Mouse (Mus musculus) neural tube, embryonic 15.5 days (tissue): ENCODE data around the gene Ccdc40. TPM values are rescaled to one million over a fixed set of nuclear protein-coding genes. Genes with fewer than 3 reads are reported as not detected.

Source experiments
- ATAC-seq: fragments of 200-750 bp; cut with Nextera tagmentation; 2 replicates; pipeline ENCODE4 v1.8.0; 2017; ENCODE audit warnings: mild to moderate bottlenecking, moderate TSS enrichment, moderate library complexity; ENCODE audit not compliant: low FRiP score
- H3K27ac ChIP-seq: fragments of 300-500 bp; sonication (generic); replicated peaks from 2 replicates; pipeline ENCODE4 v1.5.1; 2015; ENCODE audit warnings: mild to moderate bottlenecking, inconsistent platforms
- H3K27me3 ChIP-seq: fragments of 300-500 bp; sonication (generic); replicated peaks from 2 replicates; pipeline ENCODE4 v1.6.1; 2015; ENCODE audit warnings: inconsistent platforms
- H3K36me3 ChIP-seq: fragments of 300-500 bp; sonication (generic); 2 replicates; pipeline ENCODE4 v1.6.1; 2015; ENCODE audit warnings: inconsistent platforms
- H3K4me1 ChIP-seq: fragments of 300-500 bp; sonication (generic); 2 replicates; pipeline ENCODE4 v1.6.1; 2015; ENCODE audit warnings: inconsistent platforms
- H3K4me2 ChIP-seq: fragments of 300-500 bp; sonication (generic); 2 replicates; pipeline ENCODE4 v1.6.1; 2015; ENCODE audit warnings: inconsistent platforms, mild to moderate bottlenecking, moderate library complexity
- H3K4me3 ChIP-seq: fragments of 300-500 bp; sonication (generic); replicated peaks from 2 replicates; pipeline ENCODE4 v1.5.1; 2015; ENCODE audit warnings: mild to moderate bottlenecking, inconsistent platforms
- H3K9ac ChIP-seq: fragments of 300-500 bp; sonication (generic); replicated peaks from 2 replicates; pipeline ENCODE4 v1.6.1; 2015; ENCODE audit warnings: mild to moderate bottlenecking, inconsistent platforms
- H3K9me3 ChIP-seq: fragments of 300-500 bp; sonication (generic); replicated peaks from 2 replicates; pipeline ENCODE4 v1.6.1; 2016; ENCODE audit warnings: inconsistent platforms
- WGBS: fragments of 180-500 bp; shearing (Covaris S2); methylation state at CpG from one replicate; pipeline ENCODE4 v1.1.7; 2015; ENCODE audit warnings: mixed read lengths; 5-methylcytosine and 5-hydroxymethylcytosine counted together
- polyA plus RNA-seq: library from polyadenylated mRNA; unstranded; fragments of >200 nt; fragmentation: Nextera tagmentation; extraction: Ambion mirVana; gene quantifications from 2 replicates; pipeline ENCODE4 v1.2.1, GENCODE M21; 2015

Gene Ccdc40
- polyA plus RNA-seq = 12.6 and 13.2 TPM in 2 replicates

- Histone ChIP-seq H3K36me3 (no peaks in the 10 kb centered on the region), H3K27ac (peak within 1 kb of the TSS; percentile 86), H3K4me1 (peaks cover 70% of the 10 kb centered on the region), H3K4me2 (peak within 1 kb of the TSS; percentile 99), H3K4me3 (peak within 1 kb of the TSS; percentile 81), H3K9ac (peak within 1 kb of the TSS; percentile 88), H3K27me3 (no peaks in the 10 kb centered on the region), H3K9me3 (no peaks in the 10 kb centered on the region)
- WGBS = under 1% methylated on average over 51 of the region's 66 CpGs
- ATAC-seq = peak; percentile 92
These were observed at the start of gene Ccdc40, which contains the start of gene Tbc1d16 for GRCm38 (mm10) chr11:119228091-119228781. Ccdc40 (plus strand) TSS chr11:119228572. Tbc1d16 (minus strand) TSS chr11:119228499.

DNA sequence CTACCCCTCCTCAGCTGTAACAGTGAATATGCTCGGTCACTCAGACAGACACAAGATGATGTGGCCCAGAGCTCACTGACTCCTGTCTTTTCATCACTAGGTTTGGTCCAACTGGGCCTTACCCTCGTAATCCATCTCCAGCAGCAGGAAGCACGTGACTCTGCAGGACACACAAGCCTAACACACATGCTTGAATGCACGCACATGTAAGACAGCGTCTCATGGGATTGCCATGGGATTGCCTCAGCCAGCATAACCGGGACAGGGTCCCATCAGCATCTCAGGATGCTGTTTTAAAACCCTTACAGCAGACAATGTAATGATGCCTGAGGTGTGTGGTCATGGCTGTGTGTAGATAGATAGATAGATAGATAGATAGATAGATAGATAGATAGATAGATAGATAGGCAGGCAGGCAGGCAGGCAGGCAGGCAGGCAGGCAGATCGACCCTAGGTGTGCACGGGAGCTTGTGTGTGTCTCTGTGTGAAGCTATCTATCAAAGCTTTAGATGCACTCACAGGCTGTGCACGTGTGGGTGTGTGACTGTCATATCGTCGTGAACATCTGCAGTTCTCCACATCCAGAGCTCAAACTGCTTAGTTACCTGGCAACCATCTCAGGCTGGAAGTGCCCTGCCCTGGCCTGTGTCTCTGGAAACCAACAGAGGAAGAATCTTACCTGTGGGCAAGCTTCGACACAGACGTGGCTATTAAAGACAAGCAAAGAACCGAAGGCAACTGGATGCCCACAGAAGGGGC, 47.4 kb upstream of the Ccdc40 start:
- 62% methylated on average over 14 of the region's 14 CpGs for WGBS
- H3K4me1 ChIP-seq = peaks cover 64% of the 10 kb centered on the region

GRCm38 (mm10) chr11:119181861-119182395, 46.4 kb upstream of the Ccdc40 start:
- Histone ChIP-seq H3K27me3 (no peaks in the 10 kb centered on the region), H3K9me3 (no peaks in the 10 kb centered on the region), H3K9ac (no peak overlapping the region), H3K4me2 (no peak overlapping the region), H3K36me3 (no peaks in the 10 kb centered on the region), H3K4me1 (peaks cover 56% of the 10 kb centered on the region), H3K4me3 (no peak overlapping the region), H3K27ac (no peak overlapping the region)
- WGBS = 75% methylated on average over 12 of the region's 12 CpGs
- ATAC-seq = no peak

More for the DNA sequence above, 47.4 kb upstream of the Ccdc40 start:
- no peak for ATAC-seq
- Histone ChIP-seq H3K4me3 (no peak overlapping the region), H3K36me3 (no peaks in the 10 kb centered on the region), H3K27me3 (no peaks in the 10 kb centered on the region), H3K27ac (no peak overlapping the region), H3K4me2 (no peak overlapping the region), H3K9ac (no peak overlapping the region), H3K9me3 (no peaks in the 10 kb centered on the region)

GRCm38 (mm10) chr11:119183684-119184310, 44.6 kb upstream of the Ccdc40 start:
- WGBS = 67% methylated on average over 15 of the region's 15 CpGs
- Histone ChIP-seq H3K27ac (no peak overlapping the region), H3K9ac (no peak overlapping the region), H3K27me3 (no peaks in the 10 kb centered on the region), H3K9me3 (no peaks in the 10 kb centered on the region), H3K4me2 (no peak overlapping the region), H3K4me3 (no peak overlapping the region), H3K4me1 (peaks cover 56% of the 10 kb centered on the region), H3K36me3 (no peaks in the 10 kb centered on the region)
- ATAC-seq = no peak

- WGBS = 69% methylated on average over 3 of the region's 3 CpGs
- no peaks in the 10 kb centered on the region for H3K36me3 ChIP-seq
- no peak for ATAC-seq
- H3K4me3 ChIP-seq = no peak overlapping the region
- H3K4me1 ChIP-seq = peaks cover 62% of the 10 kb centered on the region
- H3K9ac ChIP-seq = no peak overlapping the region
- no peak overlapping the region; the same call in 1 of the 2 replicates for H3K27ac ChIP-seq
- no peaks in the 10 kb centered on the region for H3K27me3 ChIP-seq
- H3K9me3 ChIP-seq = no peaks in the 10 kb centered on the region
- no peak overlapping the region for H3K4me2 ChIP-seq
These were observed 42.0 kb upstream of the Ccdc40 start for GRCm38 (mm10) chr11:119186381-119186780.

DNA sequence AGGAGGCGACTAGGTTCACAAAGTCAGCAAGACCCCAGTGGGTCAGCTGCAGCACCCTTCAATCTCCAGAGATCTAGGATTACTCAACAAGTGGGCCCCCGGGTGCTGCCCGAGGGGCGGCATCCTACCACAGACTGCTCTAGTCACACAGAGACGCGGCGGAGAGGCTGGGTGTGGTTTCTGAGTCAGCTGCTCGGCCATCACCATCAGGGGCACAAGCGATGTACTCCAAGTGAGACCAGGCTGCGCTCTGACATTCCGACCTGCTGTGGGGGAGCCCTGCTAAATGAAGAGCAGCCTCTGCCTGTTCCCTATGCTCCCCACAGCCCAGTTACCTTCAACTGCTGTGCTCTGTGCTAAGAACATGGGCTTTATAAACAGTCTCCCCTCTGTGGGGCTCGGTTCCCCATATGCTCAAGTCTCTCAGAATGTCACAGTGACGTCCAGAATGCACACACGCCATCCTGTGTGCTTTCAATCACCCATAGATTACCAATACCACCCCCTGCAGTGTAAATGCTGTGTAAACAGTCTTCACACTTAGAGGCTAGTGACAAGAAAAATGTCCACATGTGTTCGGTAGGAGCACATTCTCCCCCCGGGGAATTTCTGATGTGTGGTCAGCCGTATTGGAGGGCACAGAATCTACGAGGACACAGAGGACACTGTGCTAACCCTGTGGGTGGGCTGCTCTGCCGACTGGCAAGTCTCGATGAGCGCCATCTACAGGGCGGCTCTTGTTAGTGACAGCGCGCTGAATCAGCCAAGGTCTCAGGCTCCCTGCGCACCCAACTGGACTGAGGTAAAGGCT, 41.2 kb upstream of the Ccdc40 start:
- WGBS = 42% methylated on average over 25 of the region's 25 CpGs
- Histone ChIP-seq H3K4me1 (peaks cover 59% of the 10 kb centered on the region), H3K27ac (0 out of 2 replicates have a peak overlapping the region, but pooled peaks have one; percentile 7), H3K36me3 (no peaks in the 10 kb centered on the region), H3K9ac (no peak overlapping the region), H3K4me3 (no peak overlapping the region), H3K27me3 (no peaks in the 10 kb centered on the region), H3K9me3 (no peaks in the 10 kb centered on the region), H3K4me2 (no peak overlapping the region; the same call in 1 of the 2 replicates)
- peak; percentile 41; the same call in 1 of the 2 replicates for ATAC-seq

DNA sequence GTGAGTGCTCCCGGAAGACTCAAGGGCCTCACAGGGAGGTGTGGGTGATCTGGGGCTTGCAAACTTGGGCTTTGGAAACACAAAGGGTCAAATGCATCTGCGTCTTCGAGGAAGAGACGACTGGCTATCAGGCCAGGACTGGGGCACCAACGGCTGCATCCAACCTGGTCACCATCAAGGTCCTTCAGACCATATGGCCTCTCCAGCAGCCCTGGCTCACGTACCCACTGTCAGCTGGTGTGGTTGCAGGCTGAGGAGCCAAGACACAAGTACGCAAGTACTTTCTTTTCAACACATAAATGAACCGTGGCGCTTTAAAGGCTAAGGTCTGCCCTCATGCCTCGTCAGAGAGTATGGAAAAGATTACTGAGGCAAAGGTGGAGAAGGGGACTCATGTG, 40.6 kb upstream of the Ccdc40 start:
- no peaks in the 10 kb centered on the region for H3K36me3 ChIP-seq
- 0 out of 2 replicates have a peak overlapping the region, but pooled peaks have one; percentile 7 for H3K27ac ChIP-seq
- H3K4me1 ChIP-seq = peaks cover 52% of the 10 kb centered on the region
- no peak overlapping the region; the same call in 1 of the 2 replicates for H3K4me2 ChIP-seq
- H3K4me3 ChIP-seq = no peak overlapping the region
- no peaks in the 10 kb centered on the region for H3K27me3 ChIP-seq
- WGBS = 53% methylated on average over 10 of the region's 10 CpGs
- no peak for ATAC-seq
- H3K9me3 ChIP-seq = no peaks in the 10 kb centered on the region
- H3K9ac ChIP-seq = no peak overlapping the region

DNA sequence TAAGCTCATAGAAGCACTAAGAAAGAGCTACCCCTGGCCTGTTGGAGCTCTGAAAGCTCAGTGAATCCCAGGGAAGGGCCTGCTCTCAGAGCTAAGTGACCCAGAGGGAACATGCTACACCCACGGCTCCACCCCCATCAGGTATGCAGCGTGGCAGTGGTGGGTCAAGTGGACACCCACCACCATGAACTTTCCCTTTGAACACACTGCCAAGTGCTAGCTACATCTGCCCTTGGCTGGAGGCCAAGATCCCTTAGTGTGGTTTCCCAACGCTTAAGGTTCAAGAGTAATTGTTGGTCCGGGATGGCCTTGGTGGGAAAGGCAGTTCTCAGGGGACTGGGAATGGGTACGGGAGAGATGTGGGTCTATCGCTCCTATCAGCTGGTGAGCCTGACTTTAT, 40.0 kb upstream of the Ccdc40 start:
- Histone ChIP-seq H3K4me1 (peaks cover 47% of the 10 kb centered on the region), H3K9ac (no peak overlapping the region)
- WGBS = 58% methylated on average over 6 of the region's 6 CpGs

DNA sequence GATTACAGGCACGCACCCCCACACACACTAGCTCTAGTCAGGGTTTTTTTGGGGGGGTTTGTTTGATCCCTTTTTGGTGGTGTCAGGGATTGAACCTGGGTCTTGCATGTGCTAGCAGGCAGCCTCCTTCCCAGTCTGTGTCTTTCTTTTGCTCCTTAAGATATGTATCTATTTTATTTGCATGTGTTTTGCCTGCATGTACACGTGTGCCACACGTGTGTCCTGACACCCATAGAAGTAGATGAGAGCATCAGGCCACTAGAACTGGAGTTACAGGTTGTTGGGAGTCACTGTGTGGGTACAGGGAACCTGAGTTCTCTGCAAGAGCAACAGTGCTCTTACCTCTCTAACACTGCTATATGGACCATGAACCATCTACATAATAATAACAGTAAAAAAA, 39.1 kb upstream of the Ccdc40 start:
- whole genome bisulfite sequencing = 97% methylated on average over 3 of the region's 3 CpGs
- Histone ChIP-seq H3K9me3 (no peaks in the 10 kb centered on the region), H3K27ac (no peak overlapping the region), H3K27me3 (no peaks in the 10 kb centered on the region), H3K9ac (no peak overlapping the region), H3K4me2 (no peak overlapping the region), H3K36me3 (no peaks in the 10 kb centered on the region), H3K4me1 (peaks cover 42% of the 10 kb centered on the region), H3K4me3 (no peak overlapping the region)
- no peak for ATAC-seq

More for the DNA sequence above, 40.0 kb upstream of the Ccdc40 start:
- Histone ChIP-seq H3K9me3 (no peaks in the 10 kb centered on the region), H3K4me3 (no peak overlapping the region), H3K27me3 (no peaks in the 10 kb centered on the region), H3K36me3 (no peaks in the 10 kb centered on the region), H3K27ac (0 out of 2 replicates have a peak overlapping the region, but pooled peaks have one; percentile 7), H3K4me2 (no peak overlapping the region)
- ATAC-seq = no peak

GRCm38 (mm10) chr11:119190498-119190897, 37.9 kb upstream of the Ccdc40 start:
- Histone ChIP-seq H3K27ac (peak overlapping the region; percentile 64), H3K4me2 (peak overlapping the region; percentile 11; the same call in 1 of the 2 replicates)

More at GRCm38 (mm10) chr11:119190498-119190897, 37.9 kb upstream of the Ccdc40 start:
- Histone ChIP-seq H3K27me3 (no peaks in the 10 kb centered on the region), H3K4me3 (no peak overlapping the region), H3K4me1 (peaks cover 42% of the 10 kb centered on the region), H3K9me3 (no peaks in the 10 kb centered on the region), H3K9ac (peak overlapping the region; percentile 28; the same call in 1 of the 2 replicates), H3K36me3 (no peaks in the 10 kb centered on the region)
- WGBS = 14% methylated on average over 11 of the region's 11 CpGs
- peak; percentile 61 for ATAC-seq
